Mouse (Mus musculus) liver, adult 2 months (tissue): ENCODE results near the gene Slc2a10.
"Not testable (repeated sequence)": the region's sequence is repeated elsewhere in the genome, so short reads cannot be mapped to it uniquely, and the experiment has no call there.

Experiments
- CTCF ChIP-seq: fragments of 200-500 bp; IDR thresholded peaks from 2 replicates; pipeline ENCODE4 v1.5.1; 2011; ENCODE audit warnings: low read depth, low read length, control low read depth
- POLR2A ChIP-seq: fragments of 200-500 bp; IDR thresholded peaks from 2 replicates; pipeline ENCODE4 v1.6.1; 2011; ENCODE audit warnings: low read length, control low read depth; ENCODE audit not compliant: insufficient read depth; ENCODE audit errors: extremely low read depth

- TF ChIP-seq CTCF, POLR2A: not testable (repeated sequence)
These were observed 7.9 kb downstream of the Slc2a10 start for GRCm38 (mm10) chr2:165511530-165511929.
